Mouse (Mus musculus) embryonic facial prominence, embryonic 11.5 days (tissue): ENCODE data around the gene Smco1. TPM values are rescaled to one million over a fixed set of nuclear protein-coding genes. Genes with fewer than 3 reads are reported as not detected.
"Not testable (repeated sequence)": the region's sequence is repeated elsewhere in the genome, so short reads cannot be mapped to it uniquely, and the experiment has no call there.

ENCODE experiments used
- ATAC-seq: fragments of 200-750 bp; cut with Nextera tagmentation; replicated peaks from 2 replicates; pipeline ENCODE4 v1.8.0; 2017; ENCODE audit warnings: low read depth; ENCODE audit not compliant: insufficient number of reproducible peaks, low FRiP score, low TSS enrichment
- DNase-seq: peaks from one replicate; pipeline ENCODE4 v3.0.0-alpha.2; 2015; ENCODE audit warnings: low spot score
- H3K27ac ChIP-seq: fragments of 300-500 bp; sonication (generic); replicated peaks from 2 replicates; pipeline ENCODE4 v1.5.1; 2014; ENCODE audit warnings: mild to moderate bottlenecking, low read depth, low read length, control low read depth
- H3K27me3 ChIP-seq: fragments of 300-500 bp; sonication (generic); 2 replicates; pipeline ENCODE4 v1.6.1; 2014; ENCODE audit warnings: mild to moderate bottlenecking, low read length, moderate library complexity, mixed read lengths; ENCODE audit not compliant: control insufficient read depth, insufficient read depth
- H3K36me3 ChIP-seq: fragments of 300-500 bp; sonication (generic); replicated peaks from 2 replicates; pipeline ENCODE4 v1.6.1; 2014; ENCODE audit warnings: low read depth, mild to moderate bottlenecking, low read length, moderate library complexity, mixed read lengths; ENCODE audit not compliant: control insufficient read depth, insufficient read depth
- H3K4me1 ChIP-seq: fragments of 300-500 bp; sonication (generic); 2 replicates; pipeline ENCODE4 v1.6.1; 2014; ENCODE audit warnings: low read length, mixed read lengths; ENCODE audit not compliant: control insufficient read depth, insufficient read depth
- H3K4me2 ChIP-seq: fragments of 300-500 bp; sonication (generic); 2 replicates; pipeline ENCODE4 v1.6.1; 2014; ENCODE audit warnings: low read depth, mild to moderate bottlenecking, control low read depth, low read length, moderate library complexity
- H3K4me3 ChIP-seq: fragments of 300-500 bp; sonication (generic); 2 replicates; pipeline ENCODE4 v1.5.1; 2014; ENCODE audit warnings: low read depth, low read length, control low read depth
- H3K9ac ChIP-seq: fragments of 300-500 bp; sonication (generic); replicated peaks from 2 replicates; pipeline ENCODE4 v1.6.1; 2014; ENCODE audit warnings: mild to moderate bottlenecking, control low read depth, low read length
- H3K9me3 ChIP-seq: fragments of 300-500 bp; sonication (generic); replicated peaks from 2 replicates; pipeline ENCODE4 v1.6.1; 2016; ENCODE audit warnings: mild to moderate bottlenecking, low read length, inconsistent platforms, mixed read lengths; ENCODE audit not compliant: control insufficient read depth
- WGBS: fragments of 180-500 bp; shearing (Covaris S2); extraction: QIAGEN DNeasy Blood & Tissue Kit; methylation state at CpG from one replicate; pipeline ENCODE4 v1.1.7; 2014; 5-methylcytosine and 5-hydroxymethylcytosine counted together
- polyA plus RNA-seq: library from polyadenylated mRNA; unstranded; fragments of >200 nt; fragmentation: Nextera tagmentation; extraction: Ambion mirVana; gene quantifications from 2 replicates; pipeline ENCODE4 v1.2.1, GENCODE M21; 2014

Smco1 gene
- polyA plus RNA-seq, 1 experiment from 2014 or later = not detected

- peak within 1 kb of the TSS; percentile 54 for H3K4me2 ChIP-seq
- no peaks in the 10 kb centered on the region for H3K36me3 ChIP-seq
- H3K9me3 ChIP-seq = no peaks in the 10 kb centered on the region
- peak within 1 kb of the TSS; percentile 83 for H3K4me3 ChIP-seq
- H3K4me1 ChIP-seq = no peaks in the 10 kb centered on the region
- peak within 1 kb of the TSS; percentile 90 for H3K27ac ChIP-seq
- ATAC-seq (peak; percentile 97), DNase-seq (peak; percentile 96)
- WGBS = under 1% methylated on average over 44 of the region's 48 CpGs
- H3K9ac ChIP-seq = peak within 1 kb of the TSS; percentile 91
- H3K27me3 ChIP-seq = no peaks in the 10 kb centered on the region
Observed at GRCm38 (mm10) chr16:32246952-32247370, 24.3 kb upstream of the Smco1 start, which contains the start of the genes Fbxo45 and Wdr53. Gene Fbxo45 (minus strand): TSS chr16:32247158. Gene Wdr53 (plus strand): TSS chr16:32247227.

GRCm38 (mm10) chr16:32264225-32264624 lies 7.0 kb upstream of the Smco1 start:
- not testable (repeated sequence) for H3K36me3 ChIP-seq, H3K27ac ChIP-seq, H3K9me3 ChIP-seq, H3K9ac ChIP-seq, H3K27me3 ChIP-seq, ATAC-seq, H3K4me2 ChIP-seq, H3K4me1 ChIP-seq, H3K4me3 ChIP-seq
- WGBS = 89% methylated on average over 2 of the region's 2 CpGs
- DNase-seq = peak; percentile 40

GRCm38 (mm10) chr16:32273338-32273737 lies 2.1 kb downstream of the Smco1 start:
- no peaks in the 10 kb centered on the region for H3K9me3 ChIP-seq
- no peak overlapping the region for H3K4me2 ChIP-seq
- no peaks in the 10 kb centered on the region for H3K36me3 ChIP-seq
- H3K4me3 ChIP-seq = no peak overlapping the region
- H3K27me3 ChIP-seq = no peaks in the 10 kb centered on the region
- no peak overlapping the region for H3K9ac ChIP-seq
- WGBS = 49% methylated on average over 9 of the region's 9 CpGs
- no peak overlapping the region for H3K27ac ChIP-seq
- ATAC-seq (no peak), DNase-seq (peak; percentile 15)
- no peaks in the 10 kb centered on the region for H3K4me1 ChIP-seq

- ATAC-seq = no peak
- H3K9me3 ChIP-seq = no peaks in the 10 kb centered on the region
- WGBS = 88% methylated on average over 6 of the region's 6 CpGs
- no peak overlapping the region for H3K27ac ChIP-seq
- no peaks in the 10 kb centered on the region for H3K27me3 ChIP-seq
- no peak overlapping the region for H3K9ac ChIP-seq
- no peak overlapping the region for H3K4me3 ChIP-seq
- DNase-seq = no peak
- no peak overlapping the region for H3K4me2 ChIP-seq
- no peaks in the 10 kb centered on the region for H3K4me1 ChIP-seq
- H3K36me3 ChIP-seq = no peaks in the 10 kb centered on the region; the same call in 1 of the 2 replicates
Observed at GRCm38 (mm10) chr16:32275041-32275440, 3.8 kb downstream of the Smco1 start.

- Histone ChIP-seq H3K4me2 (no peak overlapping the region), H3K27me3 (no peaks in the 10 kb centered on the region), H3K9me3 (no peaks in the 10 kb centered on the region), H3K27ac (no peak overlapping the region), H3K4me3 (no peak overlapping the region), H3K4me1 (no peaks in the 10 kb centered on the region), H3K9ac (no peak overlapping the region), H3K36me3 (no peaks in the 10 kb centered on the region; the same call in 1 of the 2 replicates)
- WGBS = 70% methylated on average over 1 of the region's 1 CpGs
- DNase-seq (no peak), ATAC-seq (no peak)
Observed at GRCm38 (mm10) chr16:32275830-32276229, 4.6 kb downstream of the Smco1 start.

GRCm38 (mm10) chr16:32277308-32278256 lies 6.3 kb downstream of the Smco1 start, which contains the start of gene Rnf168:
Gene Rnf168 (plus strand): TSS chr16:32277459.
- H3K4me1 ChIP-seq = no peaks in the 10 kb centered on the region
- peak within 1 kb of the TSS; percentile 91 for H3K9ac ChIP-seq
- peak within 1 kb of the TSS; percentile 68 for H3K4me2 ChIP-seq
- under 1% methylated on average over 65 of the region's 75 CpGs for WGBS
- H3K9me3 ChIP-seq = no peaks in the 10 kb centered on the region
- H3K36me3 ChIP-seq = no peaks in the 10 kb centered on the region; the same call in 1 of the 2 replicates
- no peaks in the 10 kb centered on the region for H3K27me3 ChIP-seq
- ATAC-seq (peak; percentile 90), DNase-seq (peak; percentile 96)
- peak within 1 kb of the TSS; percentile 87 for H3K4me3 ChIP-seq
- H3K27ac ChIP-seq = peak within 1 kb of the TSS; percentile 92

- Histone ChIP-seq H3K9ac (peak overlapping the region; percentile 91), H3K4me2 (peak overlapping the region; percentile 68), H3K36me3 (no peaks in the 10 kb centered on the region; the same call in 1 of the 2 replicates), H3K27ac (no peak overlapping the region), H3K4me3 (peak overlapping the region; percentile 87), H3K9me3 (no peaks in the 10 kb centered on the region), H3K4me1 (no peaks in the 10 kb centered on the region), H3K27me3 (no peaks in the 10 kb centered on the region)
- DNase-seq = no peak
- 55% methylated on average over 7 of the region's 7 CpGs for WGBS
- no peak for ATAC-seq
Observed at GRCm38 (mm10) chr16:32278396-32278795, 7.1 kb downstream of the Smco1 start.

- no peaks in the 10 kb centered on the region for H3K4me1 ChIP-seq
- H3K4me2 ChIP-seq = no peak overlapping the region
- H3K4me3 ChIP-seq = no peak overlapping the region
- H3K9ac ChIP-seq = no peak overlapping the region
- peaks cover 3% of the 10 kb centered on the region for H3K36me3 ChIP-seq
- DNase-seq (no peak), ATAC-seq (no peak)
- no peak overlapping the region for H3K27ac ChIP-seq
- H3K9me3 ChIP-seq = no peaks in the 10 kb centered on the region
- no peaks in the 10 kb centered on the region for H3K27me3 ChIP-seq
- WGBS = 97% methylated on average over 8 of the region's 8 CpGs
Observed at GRCm38 (mm10) chr16:32280211-32280610, 8.9 kb downstream of the Smco1 start.
